Mouse (Mus musculus): ENCODE data around the gene Hoxd13. TPM values are rescaled to one million over a fixed set of nuclear protein-coding genes. Genes with fewer than 3 reads are reported as not detected.

The Hoxd13 gene
- total RNA-seq (2021) = not detected
- long read RNA-seq, experiment 1 = 0 reads
- long read RNA-seq, experiment 2 = 0 reads

GRCm38 (mm10) chr2:74667842-74668357 lies at the start of gene Hoxd13:
Gene Hoxd13 (plus strand): TSS chr2:74668310.
- DNase-seq (ENCODE audit: low spot score in 2 of 2) = no peak

GRCm38 (mm10) chr2:74619676-74620246 lies 48.3 kb upstream of the Hoxd13 start:
- no peak for DNase-seq (ENCODE audit: low spot score in 2 of 2)

GRCm38 (mm10) chr2:74620368-74620767 lies 47.7 kb upstream of the Hoxd13 start:
- no peak for DNase-seq (ENCODE audit: low spot score in 2 of 2)

- no peak for DNase-seq (ENCODE audit: low spot score in 2 of 2)
Observed at GRCm38 (mm10) chr2:74635412-74635811, 32.7 kb upstream of the Hoxd13 start.

- DNase-seq (ENCODE audit: low spot score in 2 of 2) = no peak
Observed at GRCm38 (mm10) chr2:74642431-74642830, 25.7 kb upstream of the Hoxd13 start.

- DNase-seq (ENCODE audit: low spot score in 2 of 2) = no peak
Observed at GRCm38 (mm10) chr2:74645631-74646030, 22.5 kb upstream of the Hoxd13 start.

GRCm38 (mm10) chr2:74647082-74647864 lies 20.8 kb upstream of the Hoxd13 start:
- DNase-seq (ENCODE audit: low spot score in 2 of 2) = no peak

GRCm38 (mm10) chr2:74652996-74653340 lies 15.1 kb upstream of the Hoxd13 start:
- DNase-seq (ENCODE audit: low spot score in 2 of 2) = no peak

GRCm38 (mm10) chr2:74653781-74654535 lies 14.2 kb upstream of the Hoxd13 start:
- DNase-seq (ENCODE audit: low spot score in 2 of 2) = no peak

GRCm38 (mm10) chr2:74654743-74655419 lies 13.2 kb upstream of the Hoxd13 start:
- no peak for DNase-seq (ENCODE audit: low spot score in 2 of 2)

- DNase-seq (ENCODE audit: low spot score in 2 of 2) = no peak
Observed at GRCm38 (mm10) chr2:74655420-74655781, 12.7 kb upstream of the Hoxd13 start.

- no peak for DNase-seq (ENCODE audit: low spot score in 2 of 2)
Observed at GRCm38 (mm10) chr2:74655821-74656631, 12.1 kb upstream of the Hoxd13 start.

GRCm38 (mm10) chr2:74656632-74657021 lies 11.5 kb upstream of the Hoxd13 start:
- DNase-seq (ENCODE audit: low spot score in 2 of 2) = no peak

- DNase-seq (ENCODE audit: low spot score in 2 of 2) = no peak
Observed at GRCm38 (mm10) chr2:74657251-74658023, 10.7 kb upstream of the Hoxd13 start.

GRCm38 (mm10) chr2:74658024-74658666 lies 10.0 kb upstream of the Hoxd13 start:
- no peak for DNase-seq (ENCODE audit: low spot score in 2 of 2)

- DNase-seq (ENCODE audit: low spot score in 2 of 2) = no peak
Observed at GRCm38 (mm10) chr2:74658667-74659371, 9.3 kb upstream of the Hoxd13 start.

- no peak for DNase-seq (ENCODE audit: low spot score in 2 of 2)
Observed at GRCm38 (mm10) chr2:74659507-74660005, 8.6 kb upstream of the Hoxd13 start, which contains the start of gene Evx2. Gene Evx2 (minus strand): TSS chr2:74659557.

All from left cerebral cortex, adult 18-20 months (tissue).